Mouse (Mus musculus) cerebellum, adult 8-10 months (tissue): ENCODE data around the gene Npas3.

Source experiments
- DNase-seq: peaks from one replicate; pipeline ENCODE4 v3.0.0; 2022

Npas3 gene

DNA sequence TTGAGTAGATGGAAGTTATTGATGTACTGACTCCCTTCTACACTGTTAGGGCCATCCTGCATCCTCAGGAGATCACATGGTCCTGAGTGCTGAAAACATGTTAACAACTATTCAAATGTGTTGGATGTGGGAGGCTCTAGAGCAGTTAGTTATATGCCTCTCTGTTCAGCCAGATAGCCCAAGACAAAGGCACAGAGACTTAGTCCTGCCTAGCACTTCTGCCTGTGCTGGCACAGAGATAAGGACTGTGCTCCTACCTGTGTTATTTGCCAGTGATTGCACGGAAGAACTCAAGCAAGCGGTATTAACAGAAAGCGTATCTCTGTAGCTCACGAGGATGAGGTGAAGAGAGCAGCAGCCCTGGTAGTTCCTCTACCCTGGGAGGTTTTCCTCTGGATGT lies 571.5 kb downstream of the Npas3 start:
- DNase-seq, result no peak

DNA sequence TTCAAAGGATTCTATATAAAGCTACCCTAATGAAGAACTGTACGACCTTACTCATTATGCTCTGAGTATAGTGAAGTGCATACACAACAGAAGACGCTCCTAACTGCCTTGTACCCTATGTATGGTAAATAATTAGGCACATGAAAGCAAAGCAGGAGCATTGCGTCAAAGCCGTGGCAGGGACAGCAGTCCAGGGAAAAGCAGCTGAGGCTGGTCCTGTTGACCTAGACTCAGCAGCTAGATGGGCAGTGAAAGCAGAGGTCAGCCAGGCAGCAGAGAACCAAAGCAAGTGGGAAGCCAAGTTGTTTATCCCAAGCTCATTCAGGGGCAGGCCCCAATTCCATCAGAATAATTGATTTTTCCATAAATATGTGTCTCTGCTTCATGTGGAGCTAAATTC lies 574.4 kb downstream of the Npas3 start:
- no peak for DNase-seq

DNA sequence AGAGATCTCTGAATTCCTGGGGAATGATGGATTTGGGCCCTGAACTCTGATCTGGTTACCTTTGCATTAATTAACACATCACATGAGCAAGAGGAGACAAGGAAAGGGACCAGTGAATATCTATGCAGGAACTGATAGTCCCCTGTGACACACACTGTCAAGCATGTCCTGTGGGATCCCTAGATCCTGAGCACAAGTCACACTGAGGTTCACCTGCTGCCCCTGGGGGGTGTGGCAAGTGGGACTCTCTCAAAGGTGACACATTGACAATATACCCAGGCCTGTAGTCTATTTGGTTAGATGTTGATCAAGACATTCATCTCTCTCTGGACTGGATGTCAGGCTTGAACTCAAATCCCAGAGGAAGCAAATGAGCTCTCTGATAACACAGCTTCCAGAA lies 576.8 kb downstream of the Npas3 start:
- DNase-seq, result no peak

DNA sequence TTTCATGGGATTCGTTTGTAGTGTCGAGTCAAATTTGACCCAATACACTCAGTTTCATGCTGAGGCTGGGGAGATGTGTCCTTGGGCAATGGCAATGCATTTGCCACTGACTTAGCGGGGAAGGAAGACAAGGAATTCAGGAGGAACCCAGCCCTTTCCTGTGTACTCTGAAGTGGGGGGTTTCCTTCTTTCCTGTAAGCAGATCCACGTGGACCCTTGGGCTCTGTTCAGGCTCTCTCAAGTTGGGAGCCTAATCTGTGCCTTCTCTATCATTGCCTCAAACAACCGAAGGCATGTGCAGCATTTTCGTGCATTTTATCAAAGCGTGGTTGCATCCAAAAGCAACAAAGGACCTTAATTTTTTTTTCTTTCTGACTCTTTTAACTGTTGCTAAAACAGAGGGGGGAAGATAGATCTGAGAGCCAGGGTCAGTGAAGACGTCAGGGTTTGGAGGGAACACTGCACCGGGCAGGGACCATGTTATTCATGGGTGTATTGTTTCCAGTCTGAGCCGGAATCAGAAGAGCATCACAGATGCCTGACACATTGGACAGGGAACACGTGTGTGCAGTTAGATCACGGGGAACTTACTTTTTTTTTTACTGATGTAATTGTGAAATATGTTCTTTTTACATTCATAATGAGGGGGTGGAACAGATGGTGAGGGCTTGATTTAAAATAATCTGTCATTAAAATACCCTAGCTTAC lies 577.6 kb downstream of the Npas3 start:
- DNase-seq, result no peak

DNA sequence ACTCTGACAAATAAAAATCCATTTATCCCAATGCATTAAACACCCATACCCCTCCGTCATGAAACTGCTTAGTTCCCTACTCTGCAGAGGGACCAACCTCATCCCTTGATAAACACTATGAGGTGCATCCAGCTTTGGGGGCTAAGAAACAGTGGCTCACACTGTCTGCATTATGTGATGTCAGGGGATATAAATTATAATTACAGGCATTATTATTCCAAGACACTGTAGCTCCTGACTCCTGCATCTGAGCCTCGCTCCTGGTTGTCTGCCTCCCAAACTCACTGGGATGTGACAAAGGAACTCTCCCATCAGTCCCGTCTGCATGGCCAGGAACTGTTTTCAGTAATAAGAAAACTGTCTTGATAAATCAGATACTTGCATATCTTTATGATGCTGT lies 578.3 kb downstream of the Npas3 start:
- DNase-seq, result no peak

DNA sequence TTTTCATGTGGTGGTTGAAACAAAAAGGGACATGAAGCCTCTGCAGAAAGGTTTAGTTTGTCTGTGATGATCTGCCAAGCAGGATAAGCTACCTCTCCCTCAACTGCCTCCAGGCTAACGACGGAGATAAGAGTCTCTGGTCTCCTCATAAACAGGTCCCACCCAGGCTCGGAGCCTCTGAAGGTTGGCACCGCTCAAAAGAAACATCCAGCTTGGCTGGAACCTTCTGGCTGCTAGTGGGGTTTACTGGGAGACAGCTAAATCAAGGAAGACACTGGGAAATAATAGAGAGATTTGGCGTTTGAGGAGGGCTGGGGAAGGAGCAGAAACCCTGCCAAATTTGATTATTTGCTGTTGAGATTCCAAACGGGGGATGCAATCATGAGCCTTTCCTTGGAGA lies 584.1 kb downstream of the Npas3 start:
- no peak for DNase-seq

DNA sequence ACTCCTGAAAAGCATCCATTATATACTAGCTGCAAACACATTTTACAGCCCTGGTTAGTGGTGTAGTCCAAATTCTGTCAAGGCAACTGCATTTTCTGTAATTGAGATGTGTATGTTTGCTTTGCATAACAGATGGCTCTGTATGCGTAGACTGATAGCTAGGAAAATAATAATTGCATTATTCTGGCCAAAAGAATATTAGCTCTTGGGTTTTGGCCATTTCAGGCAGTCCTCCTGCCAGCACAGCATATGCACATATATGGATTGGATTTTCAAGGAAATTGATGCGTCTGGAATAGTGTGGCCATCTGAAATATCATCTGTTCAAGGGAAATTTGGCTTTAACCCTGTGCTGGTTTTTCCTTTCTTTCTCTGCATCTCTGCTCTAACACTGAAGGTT lies 584.9 kb downstream of the Npas3 start:
- DNase-seq, result no peak

DNA sequence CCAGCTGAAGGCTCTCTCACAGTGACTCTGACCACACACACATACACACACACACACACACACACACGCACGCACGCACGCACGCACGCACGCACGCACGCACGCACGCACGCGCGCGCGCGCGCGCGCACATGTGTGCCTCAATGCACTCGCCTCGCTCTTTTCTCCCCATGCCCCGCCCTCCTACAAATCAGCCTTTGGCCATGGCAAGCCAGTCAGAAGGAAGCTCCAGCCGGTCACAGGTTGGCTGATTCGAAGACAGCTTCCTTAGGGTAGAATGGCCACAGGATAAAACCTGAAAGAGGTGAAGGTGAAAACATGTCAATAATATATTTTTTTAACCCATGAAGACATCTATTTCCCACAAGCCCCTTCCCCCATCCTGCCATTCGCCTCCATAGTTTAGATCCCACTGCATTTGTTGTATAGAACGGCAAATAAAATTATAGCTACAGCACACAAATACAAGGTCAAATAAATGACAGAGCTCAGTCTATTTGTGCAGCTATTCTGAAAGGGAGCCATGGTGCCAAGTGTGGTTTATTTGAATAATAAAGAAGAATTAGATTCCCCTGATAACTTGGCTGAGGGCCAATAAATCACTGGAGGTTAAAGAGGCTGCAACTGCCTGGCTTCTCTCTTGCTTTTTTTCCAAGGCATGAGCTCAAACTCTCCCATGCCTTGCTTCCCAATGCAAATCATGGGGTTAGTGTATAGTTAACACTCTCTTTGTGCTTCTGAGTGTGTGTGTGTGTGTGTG lies 587.7 kb downstream of the Npas3 start:
- no peak for DNase-seq

DNA sequence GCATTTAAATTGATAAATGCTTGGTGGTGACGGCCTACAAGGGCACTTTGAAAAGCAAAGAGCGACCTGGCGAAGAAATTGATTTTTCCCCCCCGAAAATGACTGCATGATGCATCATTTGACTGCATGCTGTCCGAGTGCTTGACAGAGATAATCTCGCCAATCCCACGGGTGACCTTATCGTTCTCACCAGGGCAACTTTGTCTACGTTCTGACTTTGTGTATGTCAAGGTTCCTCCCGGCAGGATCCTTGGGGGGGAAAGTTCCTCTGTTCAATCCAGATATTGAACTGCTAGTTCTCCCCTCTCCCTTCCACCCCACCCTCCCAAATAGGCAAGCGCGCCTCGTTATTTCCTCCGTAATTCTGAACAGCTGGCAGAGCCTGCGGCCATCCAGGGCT lies 588.9 kb downstream of the Npas3 start:
- DNase-seq, result no peak

DNA sequence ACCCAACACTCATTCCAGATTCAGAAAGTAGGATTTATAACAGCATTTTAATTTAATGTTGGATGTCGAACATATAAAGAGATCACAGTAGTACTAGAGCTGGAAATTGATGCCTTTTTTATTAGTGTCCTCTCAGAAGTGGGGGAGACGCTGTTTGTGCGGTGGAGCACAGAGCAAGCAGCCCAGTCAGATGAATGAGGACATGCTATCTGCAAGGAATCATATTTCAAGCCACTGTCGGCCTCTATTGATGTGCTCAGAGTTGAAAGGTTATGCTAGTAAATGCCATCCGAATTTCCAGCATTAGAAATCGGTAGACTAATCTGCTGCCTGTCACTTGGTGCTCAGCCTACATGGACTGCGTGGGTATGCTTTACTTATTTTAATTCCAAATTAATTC lies 590.1 kb downstream of the Npas3 start:
- DNase-seq, result no peak

DNA sequence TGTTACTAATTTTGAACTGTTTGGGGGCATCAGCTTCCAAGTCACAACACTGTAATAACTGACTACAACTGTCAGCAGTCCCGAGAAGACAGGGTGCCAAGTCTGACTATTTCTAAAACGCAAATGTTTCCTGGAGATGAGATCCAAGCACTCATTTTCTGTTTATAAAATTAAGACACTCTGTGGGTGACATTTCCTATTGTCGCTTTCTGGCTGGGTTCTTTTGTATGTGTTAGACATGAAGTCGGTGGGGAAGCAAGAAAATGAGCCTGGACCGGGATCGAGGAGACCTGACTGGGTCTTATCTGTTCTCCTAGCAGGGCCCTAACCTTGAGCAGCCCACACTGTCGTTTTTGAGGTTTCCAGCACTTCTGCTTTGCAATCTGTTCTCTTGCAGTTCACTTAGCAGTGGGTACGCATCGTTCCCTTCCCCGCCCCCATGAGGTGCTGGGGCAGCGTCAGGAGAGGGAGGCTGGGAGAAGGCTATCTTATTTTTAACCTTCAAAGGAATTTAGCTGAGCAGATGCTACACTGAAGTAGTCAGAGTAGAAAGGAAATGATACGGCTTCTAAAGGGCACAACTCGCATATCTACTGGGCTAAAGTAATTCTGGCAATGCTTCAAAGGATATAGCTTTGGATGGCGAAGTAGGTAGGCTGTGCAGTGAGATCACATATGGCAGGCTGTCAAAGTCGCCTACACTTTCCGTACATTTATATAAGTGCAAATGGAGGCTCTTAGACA lies 593.6 kb downstream of the Npas3 start:
- DNase-seq, result no peak

DNA sequence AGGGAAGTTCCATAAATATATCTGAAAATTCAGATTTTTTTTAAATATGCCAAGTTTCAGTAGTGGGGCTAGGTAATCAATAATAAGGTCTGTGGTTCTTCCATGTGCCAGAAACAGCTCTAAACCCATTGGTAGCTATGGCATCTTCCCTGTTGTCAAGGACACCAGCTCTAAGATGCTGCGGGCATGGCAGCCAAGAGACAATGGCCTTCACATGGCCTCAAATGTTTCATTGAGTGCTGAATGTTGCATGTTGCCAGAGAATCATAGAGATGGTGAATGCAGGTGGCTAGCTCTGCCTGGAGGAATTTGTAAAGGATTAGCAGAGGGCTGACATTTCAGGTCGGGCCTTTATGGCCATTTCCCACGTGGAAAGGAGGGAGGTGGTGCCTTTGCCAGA lies 595.1 kb downstream of the Npas3 start:
- no peak for DNase-seq

DNA sequence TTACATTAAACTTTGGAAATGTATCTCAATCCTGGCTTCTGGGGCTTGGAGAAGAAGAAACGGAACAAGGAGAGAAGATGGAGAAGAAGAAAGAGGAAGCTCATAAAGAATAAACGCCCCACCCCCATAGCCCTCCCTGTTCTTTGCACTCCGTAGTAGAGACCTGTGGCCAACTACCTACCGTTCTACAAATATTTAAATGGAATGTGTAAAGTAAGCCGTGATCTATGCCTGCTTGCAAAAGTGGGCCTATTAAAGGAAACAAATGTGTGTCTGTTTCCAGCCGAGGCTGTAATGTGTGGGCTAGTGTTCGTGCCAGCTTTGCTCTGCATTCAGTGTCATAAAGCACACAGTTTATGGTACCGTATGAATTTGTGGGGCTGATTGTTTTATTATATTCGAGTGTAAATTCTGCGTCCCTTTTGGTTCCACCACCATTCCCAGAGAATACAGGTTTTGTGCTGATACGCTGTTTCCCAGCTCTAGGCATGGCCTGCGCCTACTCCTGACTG lies 597.7 kb downstream of the Npas3 start:
- no peak for DNase-seq

DNA sequence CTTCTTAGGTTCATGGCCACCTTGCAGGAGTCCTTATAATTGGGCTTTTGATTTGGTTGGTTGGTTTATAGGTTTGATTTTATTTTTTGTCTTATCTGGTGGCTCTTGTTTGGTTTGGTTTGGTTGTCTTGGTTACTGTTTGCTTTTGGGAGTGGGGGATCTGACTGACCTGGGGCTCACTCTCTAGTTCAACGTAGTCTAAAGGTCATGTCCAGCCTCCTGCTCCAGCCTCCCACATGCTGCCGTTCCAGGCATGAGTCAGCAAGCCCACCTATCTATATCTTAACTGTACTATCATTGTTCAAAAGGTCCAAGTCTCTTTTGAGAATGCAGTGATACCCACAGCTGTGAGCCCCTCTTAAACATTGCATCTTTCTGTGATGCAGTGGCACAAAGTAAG lies 600.8 kb downstream of the Npas3 start:
- DNase-seq, result no peak

DNA sequence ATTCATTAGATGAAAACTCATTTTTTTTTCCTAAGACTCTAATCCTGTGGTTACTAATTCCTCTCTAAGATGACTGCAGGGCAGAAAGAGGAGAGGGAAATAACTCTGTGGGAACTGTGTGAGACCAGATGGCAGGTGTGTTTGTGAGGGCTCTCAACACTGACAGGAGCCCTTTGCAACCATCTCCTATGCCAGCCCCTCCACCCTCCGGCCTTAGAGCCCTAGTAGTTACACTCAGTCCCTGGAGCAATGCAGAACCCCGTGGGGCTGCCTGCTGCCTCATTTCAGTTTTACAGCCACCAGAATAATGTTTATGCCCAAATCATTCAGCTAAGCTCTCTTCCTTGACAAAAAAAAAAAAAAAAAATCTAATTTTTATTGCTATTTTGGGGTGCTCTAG lies 604.0 kb downstream of the Npas3 start:
- no peak for DNase-seq

DNA sequence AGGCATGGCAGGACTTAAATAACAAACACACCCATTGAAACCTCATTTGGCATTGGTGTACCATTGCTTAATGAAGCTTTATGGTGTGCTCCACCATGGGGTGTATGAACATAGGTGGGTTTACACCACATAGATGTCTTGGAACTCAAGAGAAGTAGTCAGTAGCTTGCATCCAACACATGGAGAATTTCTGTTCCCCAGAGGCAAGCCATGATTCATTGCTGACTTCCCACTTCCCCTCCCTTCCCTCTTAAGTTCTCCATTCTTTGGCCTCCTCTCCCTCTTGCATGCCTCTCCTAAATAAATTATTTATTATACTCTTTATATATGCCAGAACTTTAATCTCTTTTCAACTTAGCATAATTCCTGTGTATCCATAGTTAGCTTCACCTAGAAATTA lies 611.7 kb downstream of the Npas3 start:
- no peak for DNase-seq

DNA sequence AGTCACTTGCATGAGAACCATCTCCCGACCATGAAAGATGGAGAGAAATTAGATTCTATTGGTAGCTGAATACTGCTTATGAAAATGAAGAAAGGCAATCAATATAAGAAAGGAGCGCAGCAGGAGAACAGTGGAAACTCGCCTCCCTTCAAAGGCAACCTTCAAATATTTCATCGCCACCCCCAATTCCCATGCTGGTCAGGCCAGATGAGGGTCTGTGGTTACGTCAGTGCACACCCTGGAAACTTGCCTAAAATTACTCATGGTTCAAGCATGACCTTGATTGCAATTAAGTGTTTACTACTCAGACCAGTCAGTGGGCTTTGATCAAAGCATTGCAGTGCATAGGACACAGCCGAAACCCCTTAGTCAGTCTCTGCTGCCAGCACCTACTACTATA lies 613.8 kb downstream of the Npas3 start:
- no peak for DNase-seq

DNA sequence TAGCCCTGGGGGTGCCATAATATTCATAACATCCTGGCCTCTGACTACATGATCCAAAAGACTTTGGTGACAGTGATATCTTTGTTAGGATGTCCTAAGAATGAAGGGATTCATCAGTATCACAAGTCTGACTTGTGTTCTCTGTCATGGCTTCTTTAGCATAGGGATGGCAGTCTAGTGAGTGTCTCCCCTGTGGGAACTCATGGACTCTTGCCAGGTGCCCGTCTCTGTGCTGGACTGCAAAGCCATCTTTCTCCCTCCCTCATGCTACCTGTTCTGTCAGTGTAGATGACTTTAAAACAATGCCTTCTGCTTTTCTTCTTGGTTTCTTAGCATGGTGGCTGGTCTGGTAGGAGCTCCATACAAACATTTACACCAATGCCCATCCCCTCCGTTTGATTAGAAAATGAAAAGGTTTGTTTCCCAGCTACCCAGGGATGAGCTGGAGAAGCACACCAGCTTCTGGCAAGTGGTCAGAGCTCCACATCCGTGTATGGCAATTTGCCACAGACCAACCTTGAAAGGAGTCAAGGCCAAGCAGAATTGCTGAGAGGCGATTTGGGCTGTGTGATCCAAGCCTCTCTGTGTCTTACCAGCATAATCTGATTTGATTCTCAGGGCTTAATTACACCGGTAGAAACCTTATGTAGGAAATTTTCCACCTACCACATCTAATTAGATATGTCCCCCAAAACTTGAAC lies 616.1 kb downstream of the Npas3 start:
- no peak for DNase-seq

DNA sequence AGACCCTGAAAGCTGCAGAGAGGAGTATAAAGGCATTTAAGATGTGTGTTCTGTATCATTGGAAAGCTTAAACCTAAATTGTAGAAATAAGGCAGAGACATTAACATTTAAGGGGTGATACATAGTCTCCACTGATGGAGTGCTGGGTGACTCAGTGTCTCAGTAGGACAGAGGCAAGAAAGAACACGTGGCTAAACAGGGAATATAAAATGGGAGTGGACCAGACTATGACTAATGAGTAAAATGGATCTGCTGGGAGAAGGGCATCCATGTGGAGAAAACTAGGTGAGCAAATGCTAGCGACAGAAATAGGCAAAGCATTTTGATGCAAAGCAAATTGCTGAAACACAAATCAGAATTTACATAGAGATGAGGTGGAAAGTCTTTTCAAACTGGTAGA lies 617.2 kb downstream of the Npas3 start:
- DNase-seq, result no peak

DNA sequence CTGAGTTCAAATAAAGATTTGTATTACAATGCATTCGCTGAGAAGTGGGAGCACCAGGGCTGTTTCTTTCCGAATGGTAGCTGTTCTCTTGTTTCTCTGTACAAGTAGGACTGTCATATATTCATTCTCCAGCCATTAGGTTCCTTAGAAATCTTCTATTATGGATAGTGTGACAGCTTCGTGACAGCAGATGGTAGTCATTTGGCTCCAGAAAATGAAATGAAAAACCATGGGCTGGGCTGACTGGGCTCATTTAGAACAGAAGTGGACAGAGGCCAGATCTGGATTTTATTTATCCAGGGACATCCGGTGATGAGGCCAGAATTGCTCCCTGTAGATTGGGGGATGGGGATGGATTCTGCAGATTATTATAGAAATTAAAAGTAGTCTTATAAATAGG lies 621.5 kb downstream of the Npas3 start:
- DNase-seq, result no peak

DNA sequence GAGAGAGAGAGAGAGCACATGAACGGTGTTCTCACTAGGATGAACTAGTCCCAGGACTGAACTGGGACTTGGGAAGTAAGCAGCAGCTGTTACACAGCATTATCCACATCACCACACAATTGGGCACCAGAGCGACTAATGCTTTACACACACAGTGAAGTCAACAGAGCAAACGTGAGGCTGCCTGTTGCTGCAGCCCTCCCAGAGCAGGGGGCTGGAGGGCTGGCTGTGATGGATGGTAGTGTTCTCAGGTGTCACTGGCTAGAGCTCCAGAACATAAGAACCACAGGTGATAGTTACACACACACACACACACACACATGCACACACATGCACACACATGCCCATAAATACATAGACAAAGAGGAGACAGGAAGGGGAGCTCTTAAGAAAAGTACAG lies 626.7 kb downstream of the Npas3 start:
- DNase-seq, result no peak

DNA sequence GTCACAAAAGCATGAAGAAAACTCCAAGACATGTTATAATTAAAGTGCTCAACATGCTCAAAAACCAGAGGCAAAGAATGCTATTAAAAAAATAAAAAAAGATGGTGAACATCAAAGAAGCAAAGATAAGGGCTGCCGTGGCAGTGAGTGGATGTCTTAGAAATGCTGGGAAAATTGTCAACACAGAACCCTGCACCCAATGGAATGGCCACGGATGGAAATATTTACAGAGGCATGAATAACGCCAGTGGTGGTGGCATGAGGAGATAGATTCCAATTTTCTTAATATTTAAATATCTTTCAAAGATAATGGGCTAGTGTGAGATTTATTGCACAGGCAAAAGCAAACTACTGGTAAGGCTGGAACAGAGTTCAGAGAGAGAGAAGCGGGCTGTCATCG lies 628.2 kb downstream of the Npas3 start:
- no peak for DNase-seq

DNA sequence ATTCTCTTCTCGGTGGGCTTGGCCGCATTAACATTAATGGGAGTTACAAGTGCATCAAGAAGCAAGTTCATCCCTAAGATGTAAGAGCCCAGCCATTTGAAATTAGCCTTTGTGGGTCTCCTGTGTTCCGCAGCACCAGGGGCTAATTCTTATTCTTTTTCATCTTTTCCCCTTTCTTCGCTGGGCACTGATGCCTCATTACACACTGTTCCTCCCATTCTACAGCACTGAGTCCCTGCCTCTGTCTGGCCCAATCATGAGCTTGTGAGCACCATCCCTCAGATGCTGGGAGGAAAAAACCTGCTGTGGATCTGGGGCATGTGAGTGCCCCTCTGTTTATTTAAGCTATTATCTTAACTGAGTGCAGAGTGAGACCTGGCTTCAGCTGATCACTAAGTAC lies 633.2 kb downstream of the Npas3 start:
- no peak for DNase-seq
